Mouse (Mus musculus) G1E (cell line): Measurements from ENCODE around the gene Cpne9.

ENCODE experiments used
- CTCF ChIP-seq: IDR thresholded peaks from 2 replicates; pipeline ENCODE4 v1.5.1; 2012; ENCODE audit warnings: low read depth, low read length, inconsistent platforms, mixed read lengths
- GATA1 ChIP-seq: IDR thresholded peaks from 2 replicates; pipeline ENCODE4 v1.6.1; 2012; ENCODE audit warnings: borderline replicate concordance, low read length, inconsistent platforms, mixed read lengths
- GATA2 ChIP-seq: IDR thresholded peaks from 2 replicates; pipeline ENCODE4 v1.6.1; 2012; ENCODE audit warnings: low read depth, low read length, inconsistent platforms, borderline replicate concordance
- TAL1 ChIP-seq: conservative IDR thresholded peaks from 2 replicates; pipeline ENCODE4 v1.6.1; 2012; ENCODE audit warnings: low read depth, low read length, inconsistent platforms, mixed read lengths

DNA sequence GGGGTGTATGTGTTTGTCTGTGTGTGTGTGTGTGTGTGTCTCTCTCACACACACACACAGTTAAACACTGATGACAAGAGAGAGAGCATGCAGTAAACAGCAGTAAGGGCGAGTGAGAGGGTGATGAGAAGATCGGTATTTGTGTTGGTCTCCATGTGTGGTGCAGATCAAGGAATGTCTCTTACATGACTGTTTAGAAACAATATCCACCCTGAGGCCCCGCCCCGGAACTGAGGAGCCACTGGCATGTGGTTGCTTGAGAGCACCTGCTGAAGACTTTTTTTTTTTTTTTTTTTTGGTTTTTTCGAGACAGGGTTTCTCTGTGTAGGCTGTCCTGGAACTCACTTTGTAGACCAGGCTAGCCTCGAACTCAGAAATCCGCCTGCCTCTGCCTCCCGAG, 17.7 kb upstream of the Cpne9 start:
- TF ChIP-seq GATA2, result no peak
- TF ChIP-seq CTCF, result no peak
- no peak for TF ChIP-seq TAL1
- TF ChIP-seq GATA1, result no peak
